Mouse (Mus musculus): ENCODE results near the gene Fam204a. TPM values are rescaled to one million over a fixed set of nuclear protein-coding genes. Genes with fewer than 3 reads are reported as not detected.

The Fam204a gene
- total and polyA plus RNA-seq, 3 experiments: 26.5 to 78.1 (median 69.0) TPM

- no peak overlapping the region for H3K4me2 ChIP-seq (ENCODE audit: insufficient read depth, low read depth, poor library complexity, severe bottlenecking)
- no peaks in the 10 kb centered on the region for H3K27me3 ChIP-seq (replicated peaks)
- TF ChIP-seq SMC3 (IDR thresholded peaks at IDR 0.05; ENCODE audit: low read depth, low read length) (no peak), ETS1 (conservative IDR thresholded peaks at IDR 0.05; ENCODE audit: low read depth, low read length) (no peak), ZNF384 (IDR thresholded peaks at IDR 0.05; ENCODE audit: low read depth, low read length) (no peak), POLR2A (IDR thresholded peaks at IDR 0.05; ENCODE audit: low read depth, low read length) (no peak), CHD1 (IDR thresholded peaks at IDR 0.05; ENCODE audit: low read depth, low read length) (no peak), RCOR1 (conservative IDR thresholded peaks at IDR 0.05; ENCODE audit: low read depth, low read length) (no peak), NRF1 (IDR thresholded peaks at IDR 0.05; ENCODE audit: low read depth, low read length) (no peak), EP300 (IDR thresholded peaks at IDR 0.05; ENCODE audit: low read length) (no peak), HCFC1 (IDR thresholded peaks at IDR 0.05; ENCODE audit: low read depth, low read length) (no peak)
- no peak overlapping the region for H3K27ac ChIP-seq (ENCODE audit: insufficient read depth, low read depth)
- in situ Hi-C loops (cut with MboI; ENCODE audit: low pct_ligation_motif_present, low pct_unique_long_range_greater_than_20kb, low sequenced_read_pairs): no loop called here
- no peak overlapping the region for H3K4me3 ChIP-seq (replicated peaks in 1 of 3; ENCODE audit: low read depth in 2 of 3, low read length in 2 of 3, poor library complexity in 1 of 3)
- no peak for DNase-seq (ENCODE audit: extremely low read depth)
- H3K4me1 ChIP-seq (ENCODE audit: control insufficient read depth in 1 of 2, insufficient read depth in 2 of 2): no peaks in the 10 kb centered on the region
- H3K79me2 ChIP-seq (replicated peaks; ENCODE audit: control insufficient read depth, extremely low read depth, insufficient read depth, poor library complexity, severe bottlenecking): no peaks in the 10 kb centered on the region
- no peaks in the 10 kb centered on the region for H3K36me3 ChIP-seq (replicated peaks in 1 of 2; ENCODE audit: control insufficient read depth in 1 of 2, insufficient read depth in 1 of 2, low read length in 1 of 2)
- no peak overlapping the region for H3K9ac ChIP-seq (ENCODE audit: insufficient read depth, low read depth)
- H3K9me3 ChIP-seq (replicated peaks; ENCODE audit: low read length): no peaks in the 10 kb centered on the region
- dilution Hi-C loops (cut with MboI; ENCODE audit: extremely low pct_ligation_motif_present, extremely low pct_unique_long_range_greater_than_20kb, low sequenced_read_pairs): no loop called here
Measured at GRCm38 (mm10) chr19:60241916-60242602, 15.6 kb upstream of the Fam204a start.

- H3K27ac ChIP-seq (ENCODE audit: insufficient read depth, low read depth): no peak overlapping the region
- no peaks in the 10 kb centered on the region for H3K9me3 ChIP-seq (replicated peaks; ENCODE audit: low read length)
- no peak overlapping the region for H3K4me3 ChIP-seq (replicated peaks in 1 of 3; ENCODE audit: low read depth in 2 of 3, low read length in 2 of 3, poor library complexity in 1 of 3)
- no peaks in the 10 kb centered on the region for H3K27me3 ChIP-seq (replicated peaks)
- TF ChIP-seq TCF12 (IDR thresholded peaks at IDR 0.05; ENCODE audit: low read depth, low read length) (no peak), HCFC1 (IDR thresholded peaks at IDR 0.05; ENCODE audit: low read depth, low read length) (no peak), USF1 (IDR thresholded peaks at IDR 0.05; ENCODE audit: low read depth, low read length) (no peak), JUN (IDR thresholded peaks at IDR 0.05; ENCODE audit: insufficient read depth, low read depth, low read length) (no peak), MAFK (IDR thresholded peaks at IDR 0.05; ENCODE audit: insufficient replicate concordance, low read length) (no peak), POLR2AphosphoS2 (IDR thresholded peaks at IDR 0.05; ENCODE audit: low read depth, low read length) (no peak), BHLHE40 (IDR thresholded peaks at IDR 0.05; ENCODE audit: low read depth, low read length) (no peak)
- dilution Hi-C loops (cut with MboI; ENCODE audit: extremely low pct_ligation_motif_present, extremely low pct_unique_long_range_greater_than_20kb, low sequenced_read_pairs) (no loop called here), in situ Hi-C loops (cut with MboI; ENCODE audit: low pct_ligation_motif_present, low pct_unique_long_range_greater_than_20kb, low sequenced_read_pairs) (no loop called here)
- peaks cover 0 to 4% of the 10 kb centered on the region in 2 experiments; a peak in 2 of 4 replicates for H3K4me1 ChIP-seq (ENCODE audit: control insufficient read depth in 1 of 2, insufficient read depth in 2 of 2)
- H3K79me2 ChIP-seq (replicated peaks; ENCODE audit: control insufficient read depth, extremely low read depth, insufficient read depth, poor library complexity, severe bottlenecking): no peaks in the 10 kb centered on the region
- no peak overlapping the region for H3K9ac ChIP-seq (ENCODE audit: insufficient read depth, low read depth)
- DNase-seq (ENCODE audit: extremely low read depth): no peak
- no peaks in the 10 kb centered on the region for H3K36me3 ChIP-seq (replicated peaks in 1 of 2; ENCODE audit: control insufficient read depth in 1 of 2, insufficient read depth in 1 of 2, low read length in 1 of 2)
- H3K4me2 ChIP-seq (ENCODE audit: insufficient read depth, low read depth, poor library complexity, severe bottlenecking): no peak overlapping the region
Measured at GRCm38 (mm10) chr19:60231542-60231941, 5.0 kb upstream of the Fam204a start.

Data from CH12.LX (cell line).